ENCODE assay signal across 13 mouse cellular contexts in the genomic region with DNA sequence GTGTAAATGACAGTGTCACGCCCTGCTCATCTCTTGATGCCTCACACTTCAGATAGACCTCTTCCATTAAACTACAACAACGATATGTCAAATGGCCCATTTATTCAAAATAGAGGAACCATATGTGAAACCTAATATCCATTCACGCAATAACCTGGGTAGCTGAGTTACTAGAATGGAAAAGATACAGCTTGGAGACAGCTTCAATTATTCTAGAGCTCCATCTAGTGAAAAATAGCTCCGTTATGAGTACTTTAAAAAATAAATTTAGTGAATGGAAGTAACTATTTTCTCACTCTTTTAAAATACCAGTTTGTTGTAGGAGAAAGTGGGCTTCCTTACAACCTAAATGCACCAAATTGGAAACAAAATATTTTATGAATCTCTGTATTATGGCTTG. TPM values are rescaled to one million over a fixed set of nuclear protein-coding genes. Genes with fewer than 3 reads are reported as not detected.
DNase-seq lines count a peak whose midpoint lies in the region; ATAC-seq and TF ChIP-seq lines count a peak whose summit lies in the region.
"Had no signal": no experiment of that assay in that cellular context is flagged by ENCODE, and none has a peak within 500 bp of the region (broad histone marks: within the 10 kb centered on the region; RNA-seq: fewer than 3 reads in every experiment).

No protein-coding gene starts in this region.

- intact Hi-C loops in heart, adult 2 months (cut with DNase I): no loop called here

- H3K36me3 ChIP-seq in heart, adult 2 months (ENCODE audit: control insufficient read depth, insufficient read depth, low read length): no peaks in the 10 kb centered on the region
- H3K36me3 ChIP-seq in midbrain, embryonic 13.5 days: no peaks in the 10 kb centered on the region
- no peaks in the 10 kb centered on the region for H3K36me3 ChIP-seq in midbrain, embryonic 10.5 days
- no peaks in the 10 kb centered on the region for H3K36me3 ChIP-seq in stomach, postnatal 0 days (ENCODE audit: control insufficient read depth, insufficient read depth, low read length)
- H3K36me3 ChIP-seq: embryonic facial prominence, embryonic 12.5 days had no signal

- no peak for DNase-seq in heart, adult 2 months
- no peak for DNase-seq in heart, adult 8-10 months (ENCODE audit: low spot score)
- DNase-seq in midbrain, embryonic 10.5 days (ENCODE audit: low spot score): no peak
- DNase-seq in adipocyte (ENCODE audit: low spot score): peak; percentile 29
- DNase-seq in stomach, postnatal 0 days (ENCODE audit: low spot score): no peak
- no peak for DNase-seq in lung, postnatal 4 days
- DNase-seq: cerebellum, adult 9-11 months; heart, adult 11 months; kidney, adult 9 months; thymus, postnatal 4 days had no signal

- no peak overlapping the region for H3K4me2 ChIP-seq in midbrain, embryonic 13.5 days (replicated peaks)
- no peak overlapping the region for H3K4me2 ChIP-seq in stomach, postnatal 0 days (replicated peaks; ENCODE audit: low read depth)
- H3K4me2 ChIP-seq: embryonic facial prominence, embryonic 12.5 days had no signal

- H3K9me3 ChIP-seq in midbrain, embryonic 13.5 days: no peaks in the 10 kb centered on the region
- no peaks in the 10 kb centered on the region for H3K9me3 ChIP-seq in midbrain, embryonic 10.5 days (replicated peaks)
- H3K9me3 ChIP-seq in stomach, postnatal 0 days (ENCODE audit: control insufficient read depth, low read length): no peaks in the 10 kb centered on the region
- H3K9me3 ChIP-seq: embryonic facial prominence, embryonic 12.5 days had no signal

- 0 out of 2 replicates have a peak, but pooled peaks cover 2% of the 10 kb centered on the region for H3K4me1 ChIP-seq in heart, adult 2 months (ENCODE audit: control insufficient read depth, insufficient read depth, low read length)
- H3K4me1 ChIP-seq in midbrain, embryonic 13.5 days (replicated peaks): no peaks in the 10 kb centered on the region
- H3K4me1 ChIP-seq in midbrain, embryonic 10.5 days: no peaks in the 10 kb centered on the region
- no peaks in the 10 kb centered on the region for H3K4me1 ChIP-seq in stomach, postnatal 0 days (replicated peaks; ENCODE audit: control insufficient read depth, insufficient read depth)
- H3K4me1 ChIP-seq: embryonic facial prominence, embryonic 12.5 days had no signal

- H3K79me2 ChIP-seq in heart, adult 2 months (replicated peaks; ENCODE audit: control insufficient read depth, insufficient read depth, low read length): no peaks in the 10 kb centered on the region

- peak; percentile 59 for TF ChIP-seq CTCF in heart, adult 2 months (IDR thresholded peaks at IDR 0.05)
- peak; percentile 39 for TF ChIP-seq CTCF in stomach, postnatal 0 days (IDR thresholded peaks at IDR 0.05; ENCODE audit: low read depth)

- TF ChIP-seq EP300 in heart, adult 2 months (IDR thresholded peaks at IDR 0.05; ENCODE audit: insufficient read depth, low read depth, low read length): no peak
- TF ChIP-seq EP300 in stomach, postnatal 0 days (optimal IDR thresholded peaks at IDR 0.05): no peak

- H3K27me3 ChIP-seq in heart, adult 2 months (ENCODE audit: control insufficient read depth, insufficient read depth, low read length): no peaks in the 10 kb centered on the region
- no peaks in the 10 kb centered on the region for H3K27me3 ChIP-seq in midbrain, embryonic 13.5 days
- no peaks in the 10 kb centered on the region for H3K27me3 ChIP-seq in midbrain, embryonic 10.5 days (ENCODE audit: low read depth, poor library complexity, severe bottlenecking)
- H3K27me3 ChIP-seq in stomach, postnatal 0 days (ENCODE audit: control insufficient read depth, insufficient read depth, low read length): no peaks in the 10 kb centered on the region
- H3K27me3 ChIP-seq: embryonic facial prominence, embryonic 12.5 days had no signal

- H3K9ac ChIP-seq in heart, adult 2 months (ENCODE audit: low read depth, low read length): no peak overlapping the region
- H3K9ac ChIP-seq in midbrain, embryonic 13.5 days (replicated peaks): no peak overlapping the region
- no peak overlapping the region for H3K9ac ChIP-seq in stomach, postnatal 0 days (ENCODE audit: low read length)
- H3K9ac ChIP-seq: embryonic facial prominence, embryonic 12.5 days; liver, embryonic 14.5 days had no signal

- H3K4me3 ChIP-seq in heart, adult 2 months: no peak overlapping the region
- H3K4me3 ChIP-seq in midbrain, embryonic 13.5 days (replicated peaks): no peak overlapping the region
- no peak overlapping the region for H3K4me3 ChIP-seq in midbrain, embryonic 10.5 days
- H3K4me3 ChIP-seq in stomach, postnatal 0 days (ENCODE audit: low read depth, low read length): no peak overlapping the region
- H3K4me3 ChIP-seq: embryonic facial prominence, embryonic 12.5 days had no signal

- WGBS in heart, adult 2 months: 70% methylated on average over 4 of the region's 4 CpGs
- WGBS in midbrain, embryonic 13.5 days: 77% methylated on average over 4 of the region's 4 CpGs
- 81% methylated on average over 4 of the region's 4 CpGs for WGBS in midbrain, embryonic 10.5 days
- 74% methylated on average over 4 of the region's 4 CpGs for WGBS in stomach, postnatal 0 days

- H3K27ac ChIP-seq in heart, adult 2 months: no peak overlapping the region
- H3K27ac ChIP-seq in midbrain, embryonic 13.5 days: no peak overlapping the region
- no peak overlapping the region for H3K27ac ChIP-seq in midbrain, embryonic 10.5 days (replicated peaks)
- no peak overlapping the region for H3K27ac ChIP-seq in stomach, postnatal 0 days (replicated peaks)
- H3K27ac ChIP-seq: embryonic facial prominence, embryonic 12.5 days; liver, embryonic 14.5 days had no signal

- TF ChIP-seq POLR2A in heart, adult 2 months (IDR thresholded peaks at IDR 0.05; ENCODE audit: insufficient read depth, low read depth, low read length): no peak

- peak; percentile 56; the same call in 1 of the 2 replicates for ATAC-seq in midbrain, embryonic 13.5 days
- ATAC-seq in stomach, postnatal 0 days (ENCODE audit: low FRiP score, low TSS enrichment): no peak

RNA-seq across cellular contexts. Expression of gene Enkur, which starts 16.6 kb away (rescaled TPM):
- 1 to 10 TPM; 1.1 to 1.5 TPM for total RNA-seq in heart, adult 2 months (2021)
- 0.23 and 0.38 TPM in 2 replicates for polyA plus RNA-seq in heart, adult 2 months (2012; rRNA removed)
- 1 to 10 TPM; 1.0 to 1.1 (median 1.1) TPM for total RNA-seq in heart, adult 8-10 months (2022)
- 2.6 and 3.9 TPM in 2 replicates for polyA plus RNA-seq in midbrain, embryonic 13.5 days (2015; fragmentation: Nextera tagmentation; extraction: Ambion mirVana)
- polyA plus RNA-seq in midbrain, embryonic 10.5 days (2016; fragmentation: Nextera tagmentation; extraction: Ambion mirVana): 0.95 and 0.96 TPM in 2 replicates
- polyA plus RNA-seq in stomach, postnatal 0 days (2015; fragmentation: Nextera tagmentation; extraction: Ambion mirVana): 2.5 and 2.8 TPM in 2 replicates

RNA-seq across cellular contexts. Expression of gene Thnsl1, which starts 16.9 kb away (rescaled TPM):
- 1 to 10 TPM; 6.8 to 7.7 TPM for total RNA-seq in heart, adult 2 months (2021)
- polyA plus RNA-seq in heart, adult 2 months (2012; rRNA removed): 4.4 and 5.8 TPM in 2 replicates
- 10 to 100 TPM in 1 of 4 experiments, 1 to 10 TPM in 3; 7.4 to 10.5 (median 9.1) TPM for total RNA-seq in heart, adult 8-10 months (2022)
- polyA plus RNA-seq in midbrain, embryonic 13.5 days (2015; fragmentation: Nextera tagmentation; extraction: Ambion mirVana): 22.2 and 24.1 TPM in 2 replicates
- 14.9 and 17.5 TPM in 2 replicates for polyA plus RNA-seq in midbrain, embryonic 10.5 days (2016; fragmentation: Nextera tagmentation; extraction: Ambion mirVana)
- polyA plus RNA-seq in stomach, postnatal 0 days (2015; fragmentation: Nextera tagmentation; extraction: Ambion mirVana): 6.6 and 7.3 TPM in 2 replicates
